Mouse (Mus musculus) ES-Bruce4 (cell line): ENCODE results near the gene Plcd3.

Experiments used
- CTCF ChIP-seq: IDR thresholded peaks from one replicate; pipeline ENCODE4 v1.8.1; 2011; ENCODE audit warnings: low read depth, low read length
- EP300 ChIP-seq: IDR thresholded peaks from 2 replicates; pipeline ENCODE4 v1.6.1; 2011; ENCODE audit warnings: low read depth, low read length; ENCODE audit not compliant: insufficient read depth
- POLR2A ChIP-seq: IDR thresholded peaks from one replicate; pipeline ENCODE4 v1.8.1; 2011; ENCODE audit warnings: low read length; ENCODE audit not compliant: insufficient read depth

- no peak for TF ChIP-seq CTCF
- no peak for TF ChIP-seq POLR2A
- no peak for TF ChIP-seq EP300
Observed at GRCm38 (mm10) chr11:103131701-103132575, 30.5 kb upstream of the Plcd3 start, which contains the start of gene Hexim2.
